10 mouse cellular contexts compared by ENCODE assay signal in the genomic region with DNA sequence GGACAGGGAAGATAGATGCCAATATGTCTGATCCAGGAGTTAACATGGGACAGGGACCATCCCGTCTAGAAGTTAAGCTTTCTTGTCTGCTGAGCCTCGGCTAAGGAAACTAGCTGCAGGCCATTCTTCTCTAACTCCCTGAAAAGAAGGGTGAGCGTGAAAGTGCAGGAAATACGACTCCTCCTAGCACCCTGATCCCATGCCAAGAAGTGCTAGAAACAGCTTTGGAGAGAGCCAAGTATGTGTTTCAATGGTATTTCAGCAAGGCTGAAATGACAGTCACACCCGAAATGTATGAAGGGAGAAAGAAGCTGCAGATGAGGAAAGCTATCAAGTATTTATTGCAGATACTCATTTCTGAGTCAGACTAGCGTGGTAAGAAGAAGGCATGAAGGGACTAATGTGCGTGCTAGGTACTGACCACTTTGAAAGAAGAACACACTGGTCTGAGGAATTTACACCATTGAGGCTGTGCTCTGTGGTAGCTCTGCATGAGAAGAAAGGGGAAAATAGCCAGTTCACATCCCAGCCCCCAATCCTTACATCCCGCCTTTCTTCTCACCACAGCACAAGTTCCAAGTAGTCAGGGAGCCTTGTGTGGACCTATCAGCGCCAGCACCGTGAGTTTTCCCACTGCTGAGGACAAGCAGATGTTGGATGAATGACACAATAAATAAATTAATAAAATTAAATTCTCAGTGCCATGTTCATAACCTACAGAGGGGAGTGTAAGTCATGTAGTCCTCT. TPM values are rescaled to one million over a fixed set of nuclear protein-coding genes. Genes with fewer than 3 reads are reported as not detected.
A peak's percentile ranks its signal among the peaks of the same experiment; 100 is the strongest.
DNase-seq lines count a peak whose midpoint lies in the region; ATAC-seq and TF ChIP-seq lines count a peak whose summit lies in the region.
"Had no signal": no experiment of that assay in that cellular context is flagged by ENCODE, and none has a peak within 500 bp of the region (broad histone marks: within the 10 kb centered on the region; RNA-seq: fewer than 3 reads in every experiment).

No protein-coding gene starts in this region.

- no peak for TF ChIP-seq CTCF in stomach, postnatal 0 days (IDR thresholded peaks at IDR 0.05; ENCODE audit: low read depth)

- no peak overlapping the region for H3K9ac ChIP-seq in limb, embryonic 13.5 days
- no peak overlapping the region for H3K9ac ChIP-seq in stomach, postnatal 0 days (ENCODE audit: low read length)
- H3K9ac ChIP-seq: neural tube, embryonic 13.5 days had no signal

- peak; percentile 41 to 47 for DNase-seq in heart, adult 18-20 months
- no peak for DNase-seq in heart, embryonic 10.5 days (ENCODE audit: low spot score)
- DNase-seq in urinary bladder, postnatal 25 days (ENCODE audit: low spot score), result peak; percentile 28
- no peak for DNase-seq in urinary bladder, postnatal 10 days (ENCODE audit: low spot score)
- no peak for DNase-seq in stomach, postnatal 0 days (ENCODE audit: low spot score)
- DNase-seq in yolk sac, embryonic 10.5 days (ENCODE audit: low spot score), result no peak
- no peak for DNase-seq in spleen, postnatal 4 days (ENCODE audit: low spot score in 2 of 2)

- no peak overlapping the region for H3K27ac ChIP-seq in heart, embryonic 10.5 days
- H3K27ac ChIP-seq in limb, embryonic 13.5 days, result peak overlapping the region; percentile 61; the same call in 1 of the 2 replicates
- peak overlapping the region; percentile 36; the same call in 1 of the 2 replicates for H3K27ac ChIP-seq in stomach, postnatal 0 days (replicated peaks)
- H3K27ac ChIP-seq: neural tube, embryonic 13.5 days had no signal

- H3K36me3 ChIP-seq in heart, embryonic 10.5 days, result no peaks in the 10 kb centered on the region
- no peaks in the 10 kb centered on the region for H3K36me3 ChIP-seq in limb, embryonic 13.5 days
- H3K36me3 ChIP-seq in stomach, postnatal 0 days (ENCODE audit: control insufficient read depth, insufficient read depth, low read length), result no peaks in the 10 kb centered on the region
- H3K36me3 ChIP-seq: neural tube, embryonic 13.5 days had no signal

- ATAC-seq in limb, embryonic 13.5 days (ENCODE audit: low FRiP score, low read depth), result peak; percentile 68; the same call in 1 of the 2 replicates
- ATAC-seq in stomach, postnatal 0 days (ENCODE audit: low FRiP score, low TSS enrichment), result no peak

- peak overlapping the region; percentile 3; the same call in 1 of the 2 replicates for H3K4me2 ChIP-seq in limb, embryonic 13.5 days (replicated peaks)
- H3K4me2 ChIP-seq in stomach, postnatal 0 days (replicated peaks; ENCODE audit: low read depth), result no peak overlapping the region
- H3K4me2 ChIP-seq: neural tube, embryonic 13.5 days had no signal

- WGBS in heart, embryonic 10.5 days, result 59% methylated on average over 10 of the region's 10 CpGs
- WGBS in limb, embryonic 13.5 days, result 50% methylated on average over 10 of the region's 10 CpGs
- 32% methylated on average over 10 of the region's 10 CpGs for WGBS in stomach, postnatal 0 days

- H3K4me3 ChIP-seq in heart, embryonic 10.5 days, result no peak overlapping the region
- no peak overlapping the region for H3K4me3 ChIP-seq in limb, embryonic 13.5 days
- no peak overlapping the region for H3K4me3 ChIP-seq in stomach, postnatal 0 days (ENCODE audit: low read depth, low read length)
- H3K4me3 ChIP-seq: neural tube, embryonic 13.5 days had no signal

- no peak for TF ChIP-seq EP300 in stomach, postnatal 0 days (optimal IDR thresholded peaks at IDR 0.05)

- H3K9me3 ChIP-seq in heart, embryonic 10.5 days, result no peaks in the 10 kb centered on the region
- H3K9me3 ChIP-seq in limb, embryonic 13.5 days, result no peaks in the 10 kb centered on the region
- no peaks in the 10 kb centered on the region for H3K9me3 ChIP-seq in stomach, postnatal 0 days (ENCODE audit: control insufficient read depth, low read length)
- H3K9me3 ChIP-seq: neural tube, embryonic 13.5 days had no signal

- no peaks in the 10 kb centered on the region for H3K27me3 ChIP-seq in heart, embryonic 10.5 days (ENCODE audit: insufficient read depth, poor library complexity, severe bottlenecking)
- no peaks in the 10 kb centered on the region for H3K27me3 ChIP-seq in limb, embryonic 13.5 days
- no peaks in the 10 kb centered on the region for H3K27me3 ChIP-seq in stomach, postnatal 0 days (ENCODE audit: control insufficient read depth, insufficient read depth, low read length)
- H3K27me3 ChIP-seq: neural tube, embryonic 13.5 days had no signal

- no peaks in the 10 kb centered on the region for H3K4me1 ChIP-seq in heart, embryonic 10.5 days
- peaks cover 10% of the 10 kb centered on the region for H3K4me1 ChIP-seq in limb, embryonic 13.5 days
- no peaks in the 10 kb centered on the region for H3K4me1 ChIP-seq in stomach, postnatal 0 days (replicated peaks; ENCODE audit: control insufficient read depth, insufficient read depth)
- H3K4me1 ChIP-seq: neural tube, embryonic 13.5 days had no signal

RNA-seq across cellular contexts. Expression of a gene that starts 33.0 kb away (rescaled TPM):
- total RNA-seq in heart, adult 18-20 months (2021), result 1 to 10 TPM; 2.9 to 4.8 TPM
- 9.2 TPM in 2 replicates for polyA plus RNA-seq in heart, embryonic 10.5 days (2016; fragmentation: Nextera tagmentation; extraction: Ambion mirVana)
- polyA plus RNA-seq in limb, embryonic 13.5 days (2015; fragmentation: Nextera tagmentation; extraction: Ambion mirVana), result 47.5 and 53.6 TPM in 2 replicates
- 48.9 and 53.3 TPM in 2 replicates for polyA plus RNA-seq in stomach, postnatal 0 days (2015; fragmentation: Nextera tagmentation; extraction: Ambion mirVana)

RNA-seq across cellular contexts. Expression of a gene that starts 57.4 kb away (rescaled TPM):
- not detected for total RNA-seq in heart, adult 18-20 months (2021)
- polyA plus RNA-seq in heart, embryonic 10.5 days (2016; fragmentation: Nextera tagmentation; extraction: Ambion mirVana), result not detected in 2 replicates
- polyA plus RNA-seq in limb, embryonic 13.5 days (2015; fragmentation: Nextera tagmentation; extraction: Ambion mirVana), result not detected in 2 replicates
- polyA plus RNA-seq in stomach, postnatal 0 days (2015; fragmentation: Nextera tagmentation; extraction: Ambion mirVana), result not detected in 2 replicates
- polyA plus RNA-seq: liver, adult 2 months; neural tube, embryonic 13.5 days had no signal

Comparison
In these comparisons a context has a peak if more than half of its experiments do, and no peak if none do; other contexts are left out.
1. DNase-seq: peak in heart, adult 18-20 months (2 of 2) and urinary bladder, postnatal 25 days (single experiment); none in heart, embryonic 10.5 days (single experiment), urinary bladder, postnatal 10 days (single experiment), stomach, postnatal 0 days (single experiment), yolk sac, embryonic 10.5 days (single experiment) and spleen, postnatal 4 days (0 of 2).